Mouse (Mus musculus) lung, postnatal 4 days (tissue): ENCODE data around the gene Plxnb1.

Experiments
- DNase-seq, 2 experiments: peaks; one replicate each; pipeline ENCODE4 v3.0.0; 2021

Plxnb1 gene

GRCm38 (mm10) chr9:109068095-109068735, 27.0 kb upstream of the Plxnb1 start:
- DNase-seq: no peak

GRCm38 (mm10) chr9:109073661-109074573, 21.3 kb upstream of the Plxnb1 start, which contains the start of gene Atrip:
TSS of gene Atrip (minus strand) at chr9:109074124.
- peak; percentile 92 to 93 for DNase-seq

- DNase-seq: no peak
Observed at GRCm38 (mm10) chr9:109080516-109080915, 14.7 kb upstream of the Plxnb1 start.

GRCm38 (mm10) chr9:109081749-109082123, 13.5 kb upstream of the Plxnb1 start:
- DNase-seq: no peak

GRCm38 (mm10) chr9:109082124-109082800, 12.9 kb upstream of the Plxnb1 start, which contains the start of the genes Ccdc51 and Tma7:
TSS of gene Ccdc51 (plus strand) at chr9:109082493.
TSS of gene Tma7 (minus strand) at chr9:109082587.
- peak; percentile 87 to 92 for DNase-seq

- DNase-seq: no peak
Observed at GRCm38 (mm10) chr9:109084922-109085321, 10.3 kb upstream of the Plxnb1 start.

- DNase-seq: peak in 1 of 2 experiments; percentile 66
Observed at GRCm38 (mm10) chr9:109087987-109088386, 7.2 kb upstream of the Plxnb1 start.

GRCm38 (mm10) chr9:109090446-109090845, 4.7 kb upstream of the Plxnb1 start:
- peak; percentile 51 to 59 for DNase-seq

GRCm38 (mm10) chr9:109091802-109092201, 3.4 kb upstream of the Plxnb1 start:
- peak in 1 of 2 experiments; percentile 21 for DNase-seq

GRCm38 (mm10) chr9:109092799-109093198, 2.4 kb upstream of the Plxnb1 start:
- no peak for DNase-seq

- DNase-seq: peak; percentile 75 to 79
Observed at GRCm38 (mm10) chr9:109093786-109094552, 1.2 kb upstream of the Plxnb1 start.

- peak; percentile 66 to 79 for DNase-seq
Observed at GRCm38 (mm10) chr9:109094553-109095136, 544 bp upstream of the Plxnb1 start.

- DNase-seq: peak; percentile 32
Observed at GRCm38 (mm10) chr9:109096251-109096661, 1.1 kb downstream of the Plxnb1 start.

GRCm38 (mm10) chr9:109096856-109097255, 1.7 kb downstream of the Plxnb1 start:
- peak in 1 of 2 experiments; percentile 43 for DNase-seq

- DNase-seq: peak; percentile 41 to 50
Observed at GRCm38 (mm10) chr9:109097291-109097690, 2.1 kb downstream of the Plxnb1 start.

GRCm38 (mm10) chr9:109097831-109098230, 2.6 kb downstream of the Plxnb1 start:
- peak in 1 of 2 experiments; percentile 59 for DNase-seq

GRCm38 (mm10) chr9:109098366-109098765, 3.2 kb downstream of the Plxnb1 start:
- DNase-seq: peak in 1 of 2 experiments; percentile 22

GRCm38 (mm10) chr9:109098969-109099368, 3.8 kb downstream of the Plxnb1 start:
- DNase-seq: peak; percentile 79 to 86

- peak in 1 of 2 experiments; percentile 22 for DNase-seq
Observed at GRCm38 (mm10) chr9:109100307-109100928, 5.2 kb downstream of the Plxnb1 start.

GRCm38 (mm10) chr9:109101933-109102445, 6.8 kb downstream of the Plxnb1 start:
- peak in 1 of 2 experiments; percentile 16 for DNase-seq

- no peak for DNase-seq
Observed at GRCm38 (mm10) chr9:109102541-109102940, 7.4 kb downstream of the Plxnb1 start.
